Mouse (Mus musculus) testis, adult 2 months (tissue): ENCODE data around the gene Gab1.

ENCODE experiments used
- CTCF ChIP-seq: fragments of 200-500 bp; IDR thresholded peaks from 2 replicates; pipeline ENCODE4 v1.5.1; 2012; ENCODE audit warnings: low read depth, mild to moderate bottlenecking, inconsistent platforms, low read length, moderate library complexity; ENCODE audit not compliant: control insufficient read depth, insufficient read depth, insufficient replicate concordance
- POLR2A ChIP-seq: fragments of 200-500 bp; IDR thresholded peaks from 2 replicates; pipeline ENCODE4 v1.6.1; 2012; ENCODE audit warnings: low read depth, mild to moderate bottlenecking, inconsistent platforms, low read length, moderate library complexity; ENCODE audit not compliant: control insufficient read depth

GRCm38 (mm10) chr8:80922642-80923041, 42.3 kb upstream of the Gab1 start:
- TF ChIP-seq POLR2A (no peak), CTCF (no peak)
